ENCODE assay signal across 13 mouse cellular contexts in the genomic region with DNA sequence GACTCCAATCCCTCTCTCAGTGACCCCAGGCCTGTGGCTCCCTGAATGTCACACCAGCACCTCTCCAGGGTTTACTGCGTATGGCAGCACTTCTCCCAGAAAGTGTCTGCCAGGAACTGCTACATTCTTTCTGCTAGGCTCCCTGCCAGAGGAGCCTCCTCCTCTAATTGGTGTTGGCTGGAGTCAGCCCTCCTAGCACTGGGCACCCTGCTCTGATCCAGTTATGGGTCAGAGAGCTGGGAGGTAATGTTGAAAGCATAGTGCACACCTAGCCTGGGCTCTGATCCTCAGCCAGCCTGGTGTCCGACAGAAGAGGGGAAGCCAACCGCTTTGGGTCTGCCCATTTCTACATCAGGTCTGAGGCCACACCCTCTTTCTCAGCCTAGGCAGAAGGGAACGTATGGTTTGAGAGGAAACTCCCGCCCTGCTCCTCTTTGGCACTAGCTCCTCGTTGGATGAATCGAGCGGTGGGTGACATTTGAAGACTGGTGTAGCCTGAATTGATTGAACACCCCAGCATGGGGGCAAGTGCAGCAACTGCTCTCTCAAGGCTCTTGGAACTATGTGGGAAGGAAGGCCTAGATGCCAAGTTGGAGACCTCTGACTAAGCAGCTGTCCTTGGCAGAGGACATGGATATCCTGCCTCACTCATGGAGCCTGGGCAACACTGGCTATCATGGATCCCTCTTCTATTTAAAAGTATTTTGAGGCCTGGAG. TPM values are rescaled to one million over a fixed set of nuclear protein-coding genes. Genes with fewer than 3 reads are reported as not detected.
A peak's percentile ranks its signal among the peaks of the same experiment; 100 is the strongest.
DNase-seq lines count a peak whose midpoint lies in the region; ATAC-seq and TF ChIP-seq lines count a peak whose summit lies in the region.
"Had no signal": no experiment of that assay in that cellular context is flagged by ENCODE, and none has a peak within 500 bp of the region (broad histone marks: within the 10 kb centered on the region; RNA-seq: fewer than 3 reads in every experiment).

No protein-coding gene starts in this region.

- no peak overlapping the region for H3K9ac ChIP-seq in forebrain, embryonic 15.5 days (replicated peaks)
- no peak overlapping the region for H3K9ac ChIP-seq in forebrain, embryonic 13.5 days
- H3K9ac ChIP-seq in hindbrain, embryonic 16.5 days (ENCODE audit: low read depth, low read length), result no peak overlapping the region

- no peaks in the 10 kb centered on the region for H3K9me3 ChIP-seq in forebrain, embryonic 15.5 days
- no peaks in the 10 kb centered on the region for H3K9me3 ChIP-seq in forebrain, embryonic 13.5 days (replicated peaks)
- H3K9me3 ChIP-seq in hindbrain, embryonic 16.5 days (ENCODE audit: control insufficient read depth, low read length), result no peaks in the 10 kb centered on the region
- no peaks in the 10 kb centered on the region for H3K9me3 ChIP-seq in hindbrain, embryonic 10.5 days

- H3K4me2 ChIP-seq in forebrain, embryonic 15.5 days (replicated peaks), result no peak overlapping the region
- no peak overlapping the region for H3K4me2 ChIP-seq in forebrain, embryonic 13.5 days
- no peak overlapping the region for H3K4me2 ChIP-seq in hindbrain, embryonic 16.5 days (ENCODE audit: low read length)

- no peaks in the 10 kb centered on the region for H3K36me3 ChIP-seq in forebrain, embryonic 15.5 days
- no peaks in the 10 kb centered on the region for H3K36me3 ChIP-seq in forebrain, embryonic 13.5 days (ENCODE audit: poor library complexity, severe bottlenecking)
- H3K36me3 ChIP-seq in hindbrain, embryonic 16.5 days (ENCODE audit: control insufficient read depth, insufficient read depth, low read length), result 0 out of 2 replicates have a peak, but pooled peaks cover 2% of the 10 kb centered on the region
- H3K36me3 ChIP-seq in hindbrain, embryonic 10.5 days, result no peaks in the 10 kb centered on the region
- no peaks in the 10 kb centered on the region for H3K36me3 ChIP-seq in testis, adult 2 months (ENCODE audit: control insufficient read depth, insufficient read depth, low read length)

- H3K4me1 ChIP-seq in forebrain, embryonic 15.5 days, result peaks cover 4% of the 10 kb centered on the region; the same call in 1 of the 2 replicates
- peaks cover 6% of the 10 kb centered on the region for H3K4me1 ChIP-seq in forebrain, embryonic 13.5 days
- H3K4me1 ChIP-seq in hindbrain, embryonic 16.5 days (ENCODE audit: control insufficient read depth, insufficient read depth, low read depth, low read length), result no peaks in the 10 kb centered on the region
- peaks cover 7% of the 10 kb centered on the region for H3K4me1 ChIP-seq in hindbrain, embryonic 10.5 days (replicated peaks)
- H3K4me1 ChIP-seq in testis, adult 2 months (ENCODE audit: control insufficient read depth, insufficient read depth, low read length), result peaks cover 16% of the 10 kb centered on the region

- peaks cover 19% of the 10 kb centered on the region; the same call in 1 of the 2 replicates for H3K27me3 ChIP-seq in forebrain, embryonic 15.5 days
- peaks cover 28% of the 10 kb centered on the region for H3K27me3 ChIP-seq in forebrain, embryonic 13.5 days
- peaks cover 6% of the 10 kb centered on the region for H3K27me3 ChIP-seq in hindbrain, embryonic 16.5 days (replicated peaks; ENCODE audit: control insufficient read depth, insufficient read depth, low read length)
- H3K27me3 ChIP-seq in hindbrain, embryonic 10.5 days (ENCODE audit: insufficient read depth, poor library complexity, severe bottlenecking), result peaks cover 56% of the 10 kb centered on the region
- H3K27me3 ChIP-seq in testis, adult 2 months (ENCODE audit: control insufficient read depth, insufficient read depth, low read length), result no peaks in the 10 kb centered on the region

- TF ChIP-seq POLR2A in testis, adult 2 months (IDR thresholded peaks at IDR 0.05; ENCODE audit: control insufficient read depth, low read depth, low read length), result no peak

- no peak overlapping the region for H3K4me3 ChIP-seq in forebrain, embryonic 15.5 days
- no peak overlapping the region for H3K4me3 ChIP-seq in forebrain, embryonic 13.5 days
- H3K4me3 ChIP-seq in hindbrain, embryonic 16.5 days (ENCODE audit: low read length), result no peak overlapping the region
- H3K4me3 ChIP-seq in hindbrain, embryonic 10.5 days, result no peak overlapping the region
- no peak overlapping the region for H3K4me3 ChIP-seq in testis, adult 2 months (ENCODE audit: control insufficient read depth, low read depth, low read length)
- H3K4me3 ChIP-seq: left cerebral cortex, adult 2 months had no signal

- no peak for TF ChIP-seq CTCF in testis, adult 2 months (IDR thresholded peaks at IDR 0.05; ENCODE audit: control insufficient read depth, insufficient read depth, insufficient replicate concordance, low read depth, low read length)

- peak; percentile 35; the same call in 1 of the 2 replicates for ATAC-seq in forebrain, embryonic 15.5 days (replicated peaks)
- ATAC-seq in forebrain, embryonic 13.5 days, result no peak
- ATAC-seq in hindbrain, embryonic 16.5 days, result 0 out of 2 replicates have a peak, but pooled peaks have one; percentile 48

- H3K27ac ChIP-seq in forebrain, embryonic 15.5 days (replicated peaks), result no peak overlapping the region
- no peak overlapping the region; the same call in 1 of the 2 replicates for H3K27ac ChIP-seq in forebrain, embryonic 13.5 days
- H3K27ac ChIP-seq in hindbrain, embryonic 16.5 days (ENCODE audit: low read depth, low read length), result no peak overlapping the region
- no peak overlapping the region for H3K27ac ChIP-seq in hindbrain, embryonic 10.5 days
- H3K27ac ChIP-seq in testis, adult 2 months (ENCODE audit: control insufficient read depth, insufficient read depth, low read depth, low read length), result 0 out of 2 replicates have a peak overlapping the region, but pooled peaks have one; percentile 2
- H3K27ac ChIP-seq: left cerebral cortex, adult 2 months had no signal

- WGBS in forebrain, embryonic 15.5 days, result 49% methylated on average over 8 of the region's 8 CpGs
- 44% methylated on average over 8 of the region's 8 CpGs for WGBS in forebrain, embryonic 13.5 days
- 50% methylated on average over 8 of the region's 8 CpGs for WGBS in hindbrain, embryonic 16.5 days
- WGBS in hindbrain, embryonic 10.5 days, result 58% methylated on average over 8 of the region's 8 CpGs

- DNase-seq in hindbrain, embryonic 10.5 days (ENCODE audit: low spot score), result no peak
- DNase-seq in testis, postnatal 10 days (ENCODE audit: low spot score), result no peak
- DNase-seq in testis, postnatal 14 days (ENCODE audit: low spot score), result peak; percentile 62
- no peak for DNase-seq in spleen, adult 12 weeks (ENCODE audit: low spot score)
- DNase-seq: cerebellum, postnatal 25 days; gastrocnemius, postnatal 14 days; thymus, postnatal 36 days had no signal

RNA-seq across cellular contexts. Expression of a gene that starts 19.6 kb away (rescaled TPM):
- 27.8 and 29.2 TPM in 2 replicates for polyA plus RNA-seq in forebrain, embryonic 15.5 days (2015; fragmentation: Nextera tagmentation; extraction: Ambion mirVana)
- polyA plus RNA-seq in forebrain, embryonic 13.5 days (2015; fragmentation: Nextera tagmentation; extraction: Ambion mirVana), result 9.0 and 12.6 TPM in 2 replicates
- polyA plus RNA-seq in hindbrain, embryonic 16.5 days (2015; fragmentation: Nextera tagmentation; extraction: Ambion mirVana), result 45.0 and 53.9 TPM in 2 replicates
- 0.25 and 0.90 TPM in 2 replicates for polyA plus RNA-seq in hindbrain, embryonic 10.5 days (2016; fragmentation: Nextera tagmentation; extraction: Ambion mirVana)
- polyA plus RNA-seq in testis, adult 2 months (2012; rRNA removed), result 6.2 and 7.6 TPM in 2 replicates

RNA-seq across cellular contexts. Expression of a gene that starts 21.1 kb away (rescaled TPM):
- 0.43 and 0.48 TPM in 2 replicates for polyA plus RNA-seq in forebrain, embryonic 15.5 days (2015; fragmentation: Nextera tagmentation; extraction: Ambion mirVana)
- polyA plus RNA-seq in forebrain, embryonic 13.5 days (2015; fragmentation: Nextera tagmentation; extraction: Ambion mirVana), result 0.06 and 0.17 TPM in 2 replicates
- 0.03 TPM in 1 of 2 replicates, not detected in the other for polyA plus RNA-seq in hindbrain, embryonic 16.5 days (2015; fragmentation: Nextera tagmentation; extraction: Ambion mirVana)
- not detected in 2 replicates for polyA plus RNA-seq in hindbrain, embryonic 10.5 days (2016; fragmentation: Nextera tagmentation; extraction: Ambion mirVana)
- polyA plus RNA-seq in testis, adult 2 months (2012; rRNA removed), result 1.8 and 1.9 TPM in 2 replicates
- polyA plus RNA-seq: liver, adult 2 months had no signal

RNA-seq across cellular contexts. Expression of a gene that starts 45.5 kb away (rescaled TPM):
- polyA plus RNA-seq in forebrain, embryonic 15.5 days (2015; fragmentation: Nextera tagmentation; extraction: Ambion mirVana), result 0.63 and 0.69 TPM in 2 replicates
- 0.17 and 0.43 TPM in 2 replicates for polyA plus RNA-seq in forebrain, embryonic 13.5 days (2015; fragmentation: Nextera tagmentation; extraction: Ambion mirVana)
- polyA plus RNA-seq in hindbrain, embryonic 16.5 days (2015; fragmentation: Nextera tagmentation; extraction: Ambion mirVana), result 0.88 and 1.1 TPM in 2 replicates
- polyA plus RNA-seq in hindbrain, embryonic 10.5 days (2016; fragmentation: Nextera tagmentation; extraction: Ambion mirVana), result 0.31 and 0.43 TPM in 2 replicates
- polyA plus RNA-seq in testis, adult 2 months (2012; rRNA removed), result 17.6 and 17.9 TPM in 2 replicates
